Mouse (Mus musculus): ENCODE data around the gene Txnl4b. TPM values are rescaled to one million over a fixed set of nuclear protein-coding genes. Genes with fewer than 3 reads are reported as not detected.

Txnl4b gene
- polyA plus RNA-seq, 1 experiment from 2014 or later = 10.3 TPM

DNA sequence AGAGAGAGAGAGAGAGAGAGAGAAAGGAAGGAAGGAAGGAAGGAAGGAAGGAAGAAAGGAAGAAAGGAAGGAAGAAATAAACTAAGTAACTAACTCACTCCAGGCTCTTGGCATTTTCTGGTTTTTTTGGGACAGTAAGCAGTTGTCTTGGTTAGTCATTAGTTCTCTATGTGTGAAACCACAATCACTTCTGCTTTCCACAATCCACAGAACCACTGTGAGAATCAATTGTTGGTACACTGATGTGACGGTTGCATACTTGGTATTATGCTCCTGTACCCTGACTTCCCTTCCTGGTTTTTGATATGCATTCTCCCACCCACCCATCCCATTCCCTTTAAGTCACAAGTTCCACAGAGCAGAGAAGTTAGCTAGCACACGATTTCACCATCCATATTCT, 1.8 kb upstream of the Txnl4b start:
- Histone ChIP-seq H3K27ac (ENCODE audit: low read length) (no peak overlapping the region), H3K4me2 (ENCODE audit: low read depth, low read length) (0 out of 2 replicates have a peak overlapping the region, but pooled peaks have one; percentile 0), H3K4me3 (ENCODE audit: low read depth, low read length) (no peak overlapping the region), H3K4me1 (ENCODE audit: control insufficient read depth, low read depth, low read length) (peaks cover 13% of the 10 kb centered on the region), H3K27me3 (ENCODE audit: control insufficient read depth, insufficient read depth, low read depth, low read length) (no peaks in the 10 kb centered on the region), H3K36me3 (ENCODE audit: control insufficient read depth, insufficient read depth) (peaks cover 26% of the 10 kb centered on the region), H3K9ac (ENCODE audit: low read depth, low read length) (no peak overlapping the region), H3K9me3 (replicated peaks; ENCODE audit: control insufficient read depth, low read length) (no peaks in the 10 kb centered on the region)
- ATAC-seq (ENCODE audit: low read depth) = no peak
- WGBS (ENCODE audit: insufficient replicate concordance) = 27% methylated on average over 2 of the region's 2 CpGs

DNA sequence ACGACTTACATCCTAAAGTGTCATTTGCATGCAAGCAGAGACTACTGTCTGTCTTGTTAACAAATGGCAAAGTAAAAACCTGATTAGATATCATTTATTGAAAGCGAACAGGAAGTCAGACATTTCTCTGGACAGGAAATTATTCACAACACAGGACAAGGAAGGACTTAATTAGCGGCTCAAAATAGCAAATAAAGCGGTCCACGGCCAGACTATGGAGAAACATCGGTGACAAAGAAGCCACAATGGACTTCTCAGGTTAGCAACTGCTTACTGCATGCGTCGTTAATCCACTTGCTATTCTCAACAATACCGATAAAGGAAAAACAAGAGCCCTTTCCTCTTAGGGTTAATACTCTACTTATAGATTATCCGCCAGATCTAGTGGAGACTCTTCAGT, 926 bp upstream of the Txnl4b start:
- Histone ChIP-seq H3K36me3 (ENCODE audit: control insufficient read depth, insufficient read depth) (peaks cover 17% of the 10 kb centered on the region), H3K27ac (ENCODE audit: low read length) (peak overlapping the region; percentile 83), H3K4me3 (ENCODE audit: low read depth, low read length) (peak overlapping the region; percentile 86), H3K27me3 (ENCODE audit: control insufficient read depth, insufficient read depth, low read depth, low read length) (no peaks in the 10 kb centered on the region), H3K9me3 (replicated peaks; ENCODE audit: control insufficient read depth, low read length) (no peaks in the 10 kb centered on the region), H3K4me1 (ENCODE audit: control insufficient read depth, low read depth, low read length) (peaks cover 13% of the 10 kb centered on the region), H3K4me2 (ENCODE audit: low read depth, low read length) (peak overlapping the region; percentile 74), H3K9ac (ENCODE audit: low read depth, low read length) (peak overlapping the region; percentile 90)
- ATAC-seq (ENCODE audit: low read depth) = no peak
- WGBS (ENCODE audit: insufficient replicate concordance) = 3% methylated on average over 10 of the region's 10 CpGs

DNA sequence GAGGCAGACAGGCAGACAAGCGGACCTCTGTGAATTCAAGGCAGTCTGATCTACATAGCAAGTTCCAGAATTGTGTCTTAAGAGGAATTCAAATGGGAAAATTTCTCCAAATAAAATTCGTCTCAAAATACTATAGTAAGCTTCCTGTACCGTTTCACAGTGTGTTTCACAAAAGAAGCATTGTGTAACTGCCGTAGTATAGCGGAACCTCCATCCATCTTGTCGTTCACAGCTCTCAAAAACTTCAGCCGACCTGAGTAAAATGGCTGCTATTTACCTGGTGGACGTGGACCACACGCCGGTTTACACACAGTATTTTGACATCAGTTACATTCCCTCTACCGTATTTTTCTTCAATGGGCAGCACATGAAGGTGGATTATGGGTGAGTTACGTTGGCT, 5.4 kb downstream of the Txnl4b start:
- no peaks in the 10 kb centered on the region for H3K27me3 ChIP-seq (ENCODE audit: control insufficient read depth, insufficient read depth, low read depth, low read length)
- no peak overlapping the region for H3K4me3 ChIP-seq (ENCODE audit: low read depth, low read length)
- H3K9me3 ChIP-seq (replicated peaks; ENCODE audit: control insufficient read depth, low read length) = no peaks in the 10 kb centered on the region
- H3K36me3 ChIP-seq (ENCODE audit: control insufficient read depth, insufficient read depth) = no peaks in the 10 kb centered on the region
- H3K9ac ChIP-seq (ENCODE audit: low read depth, low read length) = no peak overlapping the region
- peaks cover 6% of the 10 kb centered on the region for H3K4me1 ChIP-seq (ENCODE audit: control insufficient read depth, low read depth, low read length)
- H3K4me2 ChIP-seq (ENCODE audit: low read depth, low read length) = no peak overlapping the region
- WGBS (ENCODE audit: insufficient replicate concordance) = 72% methylated on average over 12 of the region's 12 CpGs
- no peak overlapping the region for H3K27ac ChIP-seq (ENCODE audit: low read length)
- no peak for ATAC-seq (ENCODE audit: low read depth)

DNA sequence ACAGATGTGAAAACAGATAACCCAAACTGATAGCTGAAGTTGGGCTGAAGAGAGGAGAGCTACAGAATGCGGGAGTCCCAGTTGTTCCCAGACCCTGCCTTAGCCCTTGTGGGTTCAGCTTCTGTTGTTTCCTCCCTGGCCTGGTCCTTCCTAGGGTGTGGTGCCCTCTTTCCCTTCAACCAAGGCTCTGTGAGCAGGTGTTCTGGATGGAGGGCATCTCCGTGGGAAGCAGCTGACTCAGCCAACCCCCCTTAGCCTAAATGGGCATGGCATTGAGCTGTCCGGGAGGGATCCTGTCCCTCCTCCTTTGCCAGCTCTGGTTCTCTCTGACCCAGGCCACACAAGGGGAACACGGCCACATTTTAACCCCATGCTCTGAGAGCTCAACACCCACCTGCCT, 10.6 kb downstream of the Txnl4b start:
- H3K9me3 ChIP-seq (replicated peaks; ENCODE audit: control insufficient read depth, low read length) = no peaks in the 10 kb centered on the region
- no peaks in the 10 kb centered on the region for H3K4me1 ChIP-seq (ENCODE audit: control insufficient read depth, low read depth, low read length)
- peak overlapping the region; percentile 30 for H3K4me3 ChIP-seq (ENCODE audit: low read depth, low read length)
- H3K27ac ChIP-seq (ENCODE audit: low read length) = no peak overlapping the region
- no peak for ATAC-seq (ENCODE audit: low read depth)
- no peaks in the 10 kb centered on the region for H3K27me3 ChIP-seq (ENCODE audit: control insufficient read depth, insufficient read depth, low read depth, low read length)
- no peaks in the 10 kb centered on the region for H3K36me3 ChIP-seq (ENCODE audit: control insufficient read depth, insufficient read depth)
- H3K9ac ChIP-seq (ENCODE audit: low read depth, low read length) = no peak overlapping the region
- H3K4me2 ChIP-seq (ENCODE audit: low read depth, low read length) = no peak overlapping the region
- 55% methylated on average over 4 of the region's 4 CpGs for WGBS (ENCODE audit: insufficient replicate concordance)

DNA sequence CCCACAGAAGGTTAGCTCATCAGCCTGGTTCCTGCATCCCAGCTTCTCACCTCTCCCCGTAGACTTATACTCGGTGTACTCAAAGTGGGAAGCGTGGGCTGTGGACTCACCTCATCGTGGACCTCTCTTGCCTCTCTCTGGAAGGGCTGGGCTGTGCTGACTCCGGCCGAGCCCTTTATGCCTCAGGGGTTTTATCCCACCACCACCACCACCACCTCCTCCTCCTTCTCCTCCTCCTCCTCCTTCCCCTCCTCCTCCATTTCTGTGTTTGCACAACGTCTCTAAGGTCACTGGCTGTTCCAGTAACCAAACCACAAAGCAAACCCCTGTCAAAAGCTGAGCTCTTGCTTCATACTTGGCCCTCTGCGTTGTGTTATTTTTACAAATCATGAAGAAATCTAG, 13.2 kb downstream of the Txnl4b start, which contains the start of gene Hp:
Gene Hp (minus strand): TSS at position 273 of the 402 bp plus-strand sequence.
- H3K4me3 ChIP-seq (ENCODE audit: low read depth, low read length) = peak within 1 kb of the TSS; percentile 30
- 34% methylated on average over 8 of the region's 8 CpGs for WGBS (ENCODE audit: insufficient replicate concordance)

DNA sequence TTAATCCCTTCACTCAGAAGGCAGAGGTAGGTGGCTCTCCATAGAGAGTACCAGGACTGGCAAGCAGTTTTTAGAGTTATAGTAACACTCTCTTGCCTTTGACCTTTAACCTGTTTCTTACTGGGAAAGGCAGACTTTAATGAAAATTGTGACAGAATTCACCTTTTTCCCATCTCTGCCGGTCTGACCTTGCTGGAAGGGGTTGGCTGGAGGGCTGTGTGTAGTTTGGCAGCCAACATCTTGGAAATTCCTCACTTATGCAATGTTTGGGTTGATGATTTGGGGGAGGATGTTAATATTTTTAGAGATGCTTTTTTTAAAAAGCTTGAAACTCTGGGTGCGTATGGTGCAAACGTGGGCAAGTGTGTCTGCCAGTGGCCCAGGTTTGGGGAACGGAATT, 18.6 kb downstream of the Txnl4b start:
- Histone ChIP-seq H3K27me3 (ENCODE audit: control insufficient read depth, insufficient read depth, low read depth, low read length) (no peaks in the 10 kb centered on the region), H3K4me3 (ENCODE audit: low read depth, low read length) (no peak overlapping the region), H3K36me3 (ENCODE audit: control insufficient read depth, insufficient read depth) (no peaks in the 10 kb centered on the region), H3K4me2 (ENCODE audit: low read depth, low read length) (no peak overlapping the region), H3K4me1 (ENCODE audit: control insufficient read depth, low read depth, low read length) (peaks cover 3% of the 10 kb centered on the region; the same call in 1 of the 2 replicates), H3K27ac (ENCODE audit: low read length) (peak overlapping the region; percentile 32), H3K9me3 (replicated peaks; ENCODE audit: control insufficient read depth, low read length) (no peaks in the 10 kb centered on the region), H3K9ac (ENCODE audit: low read depth, low read length) (no peak overlapping the region)
- no peak; the same call in 1 of the 2 replicates for ATAC-seq (ENCODE audit: low read depth)
- 65% methylated on average over 4 of the region's 4 CpGs for WGBS (ENCODE audit: insufficient replicate concordance)

More for the DNA sequence above, 13.2 kb downstream of the Txnl4b start, which contains the start of gene Hp:
- no peaks in the 10 kb centered on the region for H3K9me3 ChIP-seq (replicated peaks; ENCODE audit: control insufficient read depth, low read length)
- H3K27me3 ChIP-seq (ENCODE audit: control insufficient read depth, insufficient read depth, low read depth, low read length) = no peaks in the 10 kb centered on the region
- H3K27ac ChIP-seq (ENCODE audit: low read length) = peak within 1 kb of the TSS; percentile 56
- H3K4me1 ChIP-seq (ENCODE audit: control insufficient read depth, low read depth, low read length) = no peaks in the 10 kb centered on the region
- no peak within 1 kb of the TSS for H3K9ac ChIP-seq (ENCODE audit: low read depth, low read length)
- ATAC-seq (ENCODE audit: low read depth) = peak; percentile 79
- no peaks in the 10 kb centered on the region for H3K36me3 ChIP-seq (ENCODE audit: control insufficient read depth, insufficient read depth)
- H3K4me2 ChIP-seq (ENCODE audit: low read depth, low read length) = peak within 1 kb of the TSS; percentile 3

DNA sequence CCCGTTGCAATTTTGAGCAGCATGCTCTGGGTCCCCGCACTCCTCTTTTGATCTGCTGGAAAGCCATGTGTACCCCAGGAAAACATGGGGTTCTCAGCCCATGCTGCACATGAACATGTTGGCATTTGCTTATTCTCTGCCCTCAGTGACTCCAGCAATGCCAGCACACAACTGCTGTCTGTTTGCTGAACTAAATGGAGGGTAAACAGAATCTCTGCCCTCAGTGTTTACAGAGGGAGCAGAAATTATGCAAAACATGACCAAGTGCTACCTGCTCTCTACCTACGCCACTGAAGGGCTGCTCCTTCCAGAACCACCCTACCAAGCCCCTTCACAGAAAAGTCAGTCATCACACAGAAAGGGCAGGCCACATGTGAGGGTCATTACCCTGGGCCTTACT, 19.1 kb downstream of the Txnl4b start:
- Histone ChIP-seq H3K9ac (ENCODE audit: low read depth, low read length) (no peak overlapping the region), H3K27ac (ENCODE audit: low read length) (peak overlapping the region; percentile 80), H3K4me3 (ENCODE audit: low read depth, low read length) (no peak overlapping the region), H3K36me3 (ENCODE audit: control insufficient read depth, insufficient read depth) (no peaks in the 10 kb centered on the region), H3K9me3 (replicated peaks; ENCODE audit: control insufficient read depth, low read length) (no peaks in the 10 kb centered on the region), H3K4me1 (ENCODE audit: control insufficient read depth, low read depth, low read length) (peaks cover 3% of the 10 kb centered on the region; the same call in 1 of the 2 replicates), H3K4me2 (ENCODE audit: low read depth, low read length) (no peak overlapping the region), H3K27me3 (ENCODE audit: control insufficient read depth, insufficient read depth, low read depth, low read length) (no peaks in the 10 kb centered on the region)
- 58% methylated on average over 3 of the region's 3 CpGs for WGBS (ENCODE audit: insufficient replicate concordance)
- peak; percentile 63 for ATAC-seq (ENCODE audit: low read depth)

DNA sequence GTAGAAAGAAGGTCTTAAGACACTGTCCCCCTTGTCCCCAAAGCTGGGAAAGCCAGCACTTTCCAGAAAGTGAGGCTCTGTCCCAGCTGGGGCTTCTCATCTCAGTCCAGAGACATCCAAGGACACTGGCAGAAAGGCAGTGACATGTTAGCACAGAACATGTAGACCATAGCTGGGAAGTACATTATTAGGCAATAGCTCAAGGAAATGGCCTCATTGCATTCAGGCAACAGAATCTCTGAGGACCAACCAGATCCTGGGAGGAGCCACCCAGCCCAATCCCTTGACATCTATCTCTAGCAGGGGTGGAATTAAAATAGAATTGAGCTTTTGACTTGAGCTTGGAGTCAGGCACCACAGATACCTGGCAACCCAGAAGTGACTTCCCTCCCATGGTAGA, 20.0 kb downstream of the Txnl4b start:
- Histone ChIP-seq H3K36me3 (ENCODE audit: control insufficient read depth, insufficient read depth) (no peaks in the 10 kb centered on the region), H3K4me1 (ENCODE audit: control insufficient read depth, low read depth, low read length) (peaks cover 3% of the 10 kb centered on the region; the same call in 1 of the 2 replicates), H3K27me3 (ENCODE audit: control insufficient read depth, insufficient read depth, low read depth, low read length) (no peaks in the 10 kb centered on the region), H3K9ac (ENCODE audit: low read depth, low read length) (no peak overlapping the region), H3K27ac (ENCODE audit: low read length) (peak overlapping the region; percentile 80), H3K4me2 (ENCODE audit: low read depth, low read length) (peak overlapping the region; percentile 13), H3K9me3 (replicated peaks; ENCODE audit: control insufficient read depth, low read length) (no peaks in the 10 kb centered on the region), H3K4me3 (ENCODE audit: low read depth, low read length) (no peak overlapping the region)
- ATAC-seq (ENCODE audit: low read depth) = no peak

DNA sequence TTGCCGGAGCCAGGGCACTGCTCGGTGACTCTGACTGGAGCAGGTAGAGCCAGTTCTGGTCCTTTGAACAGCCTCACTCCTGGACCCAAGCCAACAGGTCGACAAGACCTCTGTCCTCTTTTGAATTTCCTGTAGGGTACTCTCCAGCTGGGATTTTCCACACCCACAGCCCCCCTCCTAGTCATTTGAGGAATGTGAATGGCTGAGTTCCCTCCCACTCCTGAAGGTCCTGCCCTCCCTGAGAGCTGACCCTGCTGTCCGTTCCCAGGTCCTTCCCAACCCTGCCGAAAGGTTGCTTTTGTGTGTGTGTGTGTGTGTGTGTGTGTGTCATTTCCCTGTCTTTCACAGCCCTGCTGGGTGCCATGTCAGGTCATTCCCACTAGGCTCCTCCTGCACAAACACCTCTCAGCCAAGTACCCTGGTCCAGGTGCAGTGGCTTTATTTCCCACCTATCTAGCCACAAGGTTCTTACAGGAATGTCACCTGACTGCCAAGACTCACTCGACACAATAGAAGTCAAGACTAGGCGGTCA, 21.3 kb downstream of the Txnl4b start:
- H3K27me3 ChIP-seq (ENCODE audit: control insufficient read depth, insufficient read depth, low read depth, low read length) = no peaks in the 10 kb centered on the region
- H3K9me3 ChIP-seq (replicated peaks; ENCODE audit: control insufficient read depth, low read length) = no peaks in the 10 kb centered on the region
- WGBS (ENCODE audit: insufficient replicate concordance) = 44% methylated on average over 7 of the region's 7 CpGs
- H3K4me1 ChIP-seq (ENCODE audit: control insufficient read depth, low read depth, low read length) = peaks cover 3% of the 10 kb centered on the region
- no peak overlapping the region for H3K27ac ChIP-seq (ENCODE audit: low read length)
- H3K9ac ChIP-seq (ENCODE audit: low read depth, low read length) = no peak overlapping the region
- H3K4me3 ChIP-seq (ENCODE audit: low read depth, low read length) = no peak overlapping the region
- no peaks in the 10 kb centered on the region for H3K36me3 ChIP-seq (ENCODE audit: control insufficient read depth, insufficient read depth)
- no peak overlapping the region for H3K4me2 ChIP-seq (ENCODE audit: low read depth, low read length)
- peak; percentile 74 for ATAC-seq (ENCODE audit: low read depth)
